Mouse (Mus musculus) T-helper 17 cell (primary cell): ENCODE results near the gene Fbxo47.

ENCODE experiments used
- in situ Hi-C, 2 experiments: fragments of 300-600 bp; cut with MboI, MseI; formaldehyde crosslinking; loops; 1 replicate in 1 of 2; 2 replicates in 1 of 2; pipeline ENCODE4 v1.15.1; 2025; ENCODE audit warnings: high pct_unique_total_duplicates in 2 of 2

Fbxo47 gene

DNA sequence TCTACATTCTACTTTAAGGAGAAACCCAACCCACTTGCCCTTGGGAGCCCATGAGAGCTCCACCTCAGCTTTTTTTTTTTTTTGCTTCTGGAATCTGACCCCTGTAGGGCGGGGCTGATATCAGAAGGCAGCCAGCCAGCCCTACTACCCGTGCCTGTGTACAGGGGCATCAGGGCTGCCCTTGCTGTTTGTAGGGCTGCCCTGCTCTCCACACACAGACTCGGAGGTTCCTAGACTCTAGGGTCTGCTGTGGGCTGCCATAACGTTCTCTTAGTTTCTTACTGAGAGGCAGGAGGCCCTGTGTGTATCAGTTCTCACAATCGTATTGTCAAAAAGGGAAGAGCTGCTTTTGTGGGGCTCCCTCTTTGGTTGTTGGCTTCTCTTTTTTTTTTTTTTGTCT, 66.6 kb downstream of the Fbxo47 start:
- in situ Hi-C loops, result no loop called here

DNA sequence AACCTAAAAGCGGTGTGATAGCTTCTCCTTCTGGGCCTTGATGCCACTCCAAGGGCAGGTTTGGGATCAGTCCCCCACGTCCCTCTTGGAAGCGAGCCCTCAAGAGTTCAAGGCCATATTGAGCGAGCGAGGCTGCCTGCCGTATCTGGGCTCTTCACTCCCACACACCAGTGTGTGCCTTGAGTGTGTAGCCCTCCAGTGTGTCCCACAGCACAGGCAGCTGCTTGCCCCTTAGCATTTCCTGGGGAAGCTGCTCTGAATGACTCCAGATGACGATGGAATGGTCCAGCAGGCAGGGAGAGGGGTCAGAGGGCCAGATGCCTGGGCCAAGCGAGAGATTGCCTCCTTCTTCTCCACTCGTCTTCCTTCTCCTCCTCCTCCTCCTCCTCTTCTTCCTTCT, 67.0 kb downstream of the Fbxo47 start:
- in situ Hi-C loops, result no loop called here

DNA sequence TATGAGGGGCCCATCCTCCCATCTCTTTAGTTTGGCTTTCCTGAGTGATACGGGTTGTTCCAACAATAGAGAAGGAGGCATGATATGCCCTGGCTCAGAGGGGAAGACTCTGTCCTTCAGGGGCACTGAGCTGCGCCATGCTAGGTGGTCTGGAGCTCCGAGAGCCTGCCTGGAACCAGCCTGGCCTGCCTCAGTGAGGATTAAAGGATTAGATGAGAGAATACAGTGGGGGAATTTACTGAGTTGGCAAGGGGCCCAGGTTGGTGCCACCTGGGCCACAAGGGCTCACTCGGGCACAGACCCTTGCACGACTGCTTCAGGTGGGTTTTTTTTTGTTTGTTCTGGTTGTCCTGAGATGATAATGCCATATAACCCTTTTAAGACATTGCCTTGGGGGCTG, 67.8 kb downstream of the Fbxo47 start:
- in situ Hi-C loops, result no loop called here

DNA sequence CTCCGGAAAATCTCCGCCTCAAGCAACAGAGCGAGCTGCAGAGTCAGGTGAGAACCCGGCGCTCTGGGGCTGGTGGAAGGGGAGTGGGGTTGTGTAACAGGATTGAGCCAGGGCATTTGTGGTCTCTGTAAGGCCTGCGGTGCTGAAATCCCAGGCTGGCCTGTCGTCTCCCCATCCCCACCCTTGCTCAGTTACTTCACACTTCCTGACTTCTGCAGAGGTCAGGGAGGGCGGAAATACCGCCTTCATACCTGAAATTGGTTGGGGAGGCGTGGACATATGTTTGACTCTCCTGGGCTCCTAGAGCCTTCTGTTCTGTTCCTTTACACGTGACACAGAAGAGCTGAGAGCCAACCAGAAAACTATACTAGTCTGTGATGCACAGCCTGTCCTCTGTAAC, 68.2 kb downstream of the Fbxo47 start:
- in situ Hi-C loops, result no loop called here

DNA sequence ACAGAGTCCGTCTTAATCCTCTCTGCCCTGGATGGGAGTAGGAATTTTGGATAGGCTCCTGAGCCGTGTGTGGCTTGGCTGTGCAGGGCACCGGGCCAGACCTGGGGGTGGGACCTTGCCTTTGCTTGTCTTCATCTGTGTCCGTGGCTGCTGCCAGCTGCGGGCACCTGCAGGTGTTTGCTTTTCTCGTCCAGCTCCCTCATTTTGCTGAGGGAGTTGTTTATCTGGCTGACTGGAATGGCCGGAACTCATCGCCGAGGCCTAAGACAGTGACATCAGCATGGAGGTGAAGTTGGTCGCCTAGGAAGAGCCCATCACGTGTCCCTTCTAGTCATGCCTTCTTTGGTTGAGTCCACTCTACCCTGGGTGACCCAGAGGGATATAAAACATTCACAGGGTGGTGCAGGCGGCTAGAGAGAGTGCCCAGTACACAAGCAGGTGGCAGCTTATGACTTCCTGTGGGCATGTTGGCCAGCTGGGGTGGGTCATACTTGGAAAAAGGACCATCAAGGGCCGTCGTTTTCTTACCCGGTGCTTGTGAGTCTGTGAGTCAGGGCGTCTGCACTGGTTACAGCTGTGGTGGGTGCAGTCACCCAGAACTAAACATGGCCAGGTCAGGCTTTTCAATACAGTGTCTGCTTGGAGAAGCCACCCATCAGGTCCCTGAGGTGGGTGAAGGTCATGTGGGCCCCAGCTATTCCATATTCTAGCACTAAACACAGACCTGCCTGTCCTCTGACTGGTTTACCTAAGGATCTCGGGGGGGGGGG, 70.0 kb downstream of the Fbxo47 start:
- in situ Hi-C loops, result no loop called here

DNA sequence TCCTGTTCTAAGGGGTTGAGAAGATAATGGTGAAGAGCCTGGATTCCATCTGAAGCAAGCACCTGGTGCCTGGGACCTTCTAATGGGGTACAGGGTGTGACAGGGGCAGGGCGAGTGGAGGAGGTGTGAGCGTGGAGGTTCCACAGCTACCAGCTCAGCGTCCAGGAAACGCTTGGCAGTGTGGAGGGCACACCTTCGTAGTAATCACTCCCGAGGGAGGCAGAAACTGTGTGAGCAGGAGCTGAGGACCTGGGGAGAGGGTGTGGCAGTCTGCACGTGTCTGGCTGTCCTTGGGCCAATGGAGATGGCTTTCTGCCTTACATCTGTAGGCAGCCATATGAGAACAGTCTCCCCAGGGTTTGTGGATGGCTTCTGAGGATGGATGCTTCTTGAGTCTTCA, 70.9 kb downstream of the Fbxo47 start:
- in situ Hi-C loops, result no loop called here

DNA sequence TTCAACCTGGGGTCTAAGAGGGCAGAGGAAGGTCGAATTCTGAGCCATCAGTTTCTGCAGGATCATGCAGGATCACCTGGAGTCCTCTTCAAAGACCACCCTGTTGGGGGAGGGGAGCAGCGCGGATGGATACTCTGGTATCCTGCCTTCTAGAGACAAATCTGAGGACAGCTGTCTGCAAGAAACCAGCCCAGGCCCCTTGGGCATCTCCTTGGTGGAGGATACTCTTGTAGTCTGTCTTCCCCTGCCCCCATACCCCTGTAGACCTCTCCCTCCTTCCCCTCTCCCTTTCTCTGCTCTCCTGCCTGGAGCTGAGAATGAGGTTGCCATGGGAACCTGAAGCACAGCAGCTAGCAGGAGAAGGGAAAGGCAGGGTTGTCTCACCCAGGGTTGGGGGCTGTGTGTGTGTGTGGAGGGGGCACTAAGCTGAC, 71.4 kb downstream of the Fbxo47 start:
- in situ Hi-C loops, result no loop called here

DNA sequence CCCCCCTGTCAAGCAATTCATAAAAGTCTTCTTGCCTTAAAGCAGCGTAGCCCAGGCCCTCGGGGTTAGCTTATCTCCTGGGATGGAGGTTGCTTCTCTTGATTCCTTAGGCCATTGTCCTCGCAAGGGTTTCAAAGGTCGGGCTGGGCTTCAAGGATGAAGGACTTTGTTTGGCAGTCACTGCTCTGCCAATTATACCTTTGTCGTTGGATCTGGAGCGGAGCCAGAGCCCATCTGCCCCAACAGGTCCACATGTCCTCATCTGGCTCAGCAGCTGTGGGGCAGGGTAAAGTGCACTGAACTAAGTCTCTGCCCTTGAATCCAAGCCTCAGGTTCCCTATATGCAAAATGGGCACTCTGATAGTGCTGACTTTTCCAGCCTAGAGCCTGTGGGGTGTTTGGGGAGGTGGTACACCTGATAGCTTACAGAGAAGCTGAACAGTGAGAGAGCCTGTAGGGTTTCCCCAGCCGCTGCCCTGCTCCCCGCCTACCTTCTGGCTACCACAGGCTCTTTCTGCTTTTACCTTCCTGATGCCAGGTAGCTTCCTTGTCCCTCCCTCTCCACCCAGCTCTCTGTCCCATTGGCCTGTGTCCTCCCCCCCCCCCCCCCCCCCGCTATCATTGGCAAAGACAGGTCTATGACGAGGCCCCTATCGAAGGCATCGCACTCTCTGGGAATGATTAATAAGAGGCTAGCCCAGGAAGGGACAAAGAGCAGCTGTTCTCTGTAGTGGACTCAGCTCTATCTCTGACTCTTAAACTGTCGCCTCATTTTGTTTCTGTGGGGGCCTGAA, 72.2 kb downstream of the Fbxo47 start:
- in situ Hi-C loops, result no loop called here

DNA sequence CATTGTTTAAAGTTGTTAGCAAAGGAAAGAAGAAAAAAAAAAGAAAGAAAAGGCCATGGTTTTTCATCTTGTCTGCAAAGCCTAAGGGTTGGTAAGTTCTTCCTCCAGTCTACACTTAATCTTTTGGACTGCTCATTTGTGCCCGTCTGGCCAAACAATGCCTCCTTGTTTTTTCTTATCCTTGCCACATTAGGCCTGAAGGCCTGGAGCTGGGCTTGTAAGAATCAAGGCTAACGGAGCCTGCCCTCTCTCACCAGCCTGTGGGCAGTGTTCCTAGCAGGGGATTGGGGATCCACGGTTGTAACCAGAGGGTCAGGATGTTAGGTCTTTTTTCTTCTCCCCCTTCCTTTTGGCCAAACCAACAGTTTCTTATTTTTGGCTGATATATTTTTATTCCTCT, 73.0 kb downstream of the Fbxo47 start:
- in situ Hi-C loops, result no loop called here

DNA sequence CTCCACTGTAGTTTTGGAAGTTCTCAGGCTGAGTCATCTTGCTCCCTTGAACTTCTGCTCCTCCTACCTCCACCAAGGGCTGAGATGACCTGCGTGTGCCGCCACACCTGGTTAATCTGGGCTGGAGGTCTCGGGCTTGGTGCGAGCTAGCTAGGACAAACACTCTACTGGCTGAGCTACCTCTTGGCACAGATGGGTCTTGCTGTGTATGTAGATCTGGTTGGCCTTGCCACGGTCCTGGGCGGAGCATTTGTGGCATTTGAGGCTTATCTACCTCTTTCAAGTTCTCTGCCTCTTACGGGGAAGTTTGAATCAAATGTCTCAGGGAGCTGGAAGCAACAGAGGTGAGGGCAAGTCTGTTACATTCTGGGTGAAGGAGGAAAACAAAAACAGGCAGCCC, 73.6 kb downstream of the Fbxo47 start:
- in situ Hi-C loops, result no loop called here

DNA sequence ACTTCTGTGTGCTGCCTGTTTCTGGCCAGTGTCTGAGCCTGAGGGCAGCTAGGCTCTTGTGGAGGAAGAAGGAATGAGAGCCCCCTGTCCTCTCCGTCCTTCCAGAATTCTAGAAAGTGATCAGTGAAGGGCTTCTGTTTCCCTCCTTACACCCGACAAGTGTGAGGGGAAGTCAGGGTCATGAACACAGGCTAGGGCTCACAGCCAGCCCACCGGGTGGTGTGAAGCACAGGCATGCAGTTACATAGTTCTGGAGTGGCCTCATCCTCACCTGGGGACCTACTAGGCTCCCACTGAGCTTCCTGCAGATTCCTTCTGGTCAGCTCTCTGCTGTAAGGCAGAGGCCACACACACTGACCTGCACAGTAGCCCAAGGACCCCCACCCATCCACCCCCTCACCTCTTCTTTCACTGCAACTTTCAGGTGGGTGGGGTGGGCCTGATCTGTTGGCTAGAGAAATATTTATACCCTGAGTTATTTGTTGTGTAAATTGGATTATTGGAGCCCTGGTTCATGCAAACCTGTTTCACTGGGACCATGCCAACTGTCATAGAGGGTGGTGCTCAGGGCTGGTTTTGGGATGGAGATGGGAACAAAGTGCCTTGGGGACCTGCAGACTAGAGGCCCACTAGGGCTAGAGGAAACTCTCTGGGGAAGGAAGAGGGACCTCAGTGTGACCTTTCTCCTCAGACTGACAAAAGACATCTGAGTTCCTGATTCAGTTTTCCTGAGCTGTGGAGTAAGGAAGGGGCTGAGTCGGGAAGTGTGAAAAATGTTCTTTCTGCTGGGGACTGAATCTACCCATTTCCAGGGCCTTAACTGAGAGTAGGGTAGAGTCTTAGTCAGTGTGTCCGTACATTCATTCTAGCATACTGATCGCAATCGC, 74.5 kb downstream of the Fbxo47 start:
- in situ Hi-C loops, result no loop called here

DNA sequence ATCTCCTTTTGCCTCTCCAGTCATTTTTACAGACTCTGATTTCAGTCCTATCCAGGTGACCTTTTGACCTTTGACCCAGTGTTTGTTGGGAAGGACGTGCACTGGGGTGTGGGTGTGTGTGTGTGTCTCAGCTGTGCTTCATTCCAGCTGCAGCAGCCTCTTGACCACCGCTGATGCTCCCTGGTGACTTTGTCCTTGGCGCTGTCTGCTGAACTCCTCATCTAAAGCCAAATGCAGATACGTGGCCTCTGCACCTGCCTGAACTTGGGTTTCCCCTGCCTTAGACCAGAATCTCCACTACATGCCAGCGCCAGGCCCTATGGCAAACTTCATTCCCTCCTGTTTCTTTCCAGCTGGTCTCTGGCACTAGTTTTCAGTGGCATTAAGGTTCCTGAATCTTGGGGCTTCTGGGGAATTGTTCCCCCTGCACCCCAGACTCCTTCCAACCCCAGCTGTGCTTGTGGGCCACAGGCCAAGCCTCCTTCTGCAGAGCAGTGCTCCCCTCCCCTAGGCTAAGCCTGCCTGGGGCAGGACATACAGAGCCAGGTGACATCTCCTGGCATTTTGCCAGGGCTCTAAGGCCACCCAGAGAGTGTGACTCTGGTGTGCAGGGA, 75.2 kb downstream of the Fbxo47 start:
- in situ Hi-C loops, result no loop called here

DNA sequence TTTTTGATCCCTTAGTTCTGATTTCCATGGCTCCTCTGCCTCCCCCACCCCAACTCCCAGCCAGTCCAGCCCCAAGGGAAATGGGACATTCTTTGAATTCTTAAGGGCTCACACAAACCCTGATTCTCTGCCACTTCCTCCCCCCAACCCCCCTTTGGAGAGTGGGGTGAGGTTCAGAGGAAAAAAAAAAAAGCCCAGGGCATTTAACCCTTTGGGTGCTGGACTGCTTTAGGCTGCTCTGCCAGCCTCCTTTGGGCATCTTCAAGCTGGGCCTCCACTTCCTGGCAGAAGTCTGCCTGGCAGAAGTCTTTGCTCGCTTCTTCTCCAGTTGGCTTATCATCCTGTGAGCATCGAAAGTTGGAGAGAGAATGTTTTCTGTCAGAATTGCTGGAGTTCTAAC, 75.9 kb downstream of the Fbxo47 start:
- in situ Hi-C loops, result no loop called here

DNA sequence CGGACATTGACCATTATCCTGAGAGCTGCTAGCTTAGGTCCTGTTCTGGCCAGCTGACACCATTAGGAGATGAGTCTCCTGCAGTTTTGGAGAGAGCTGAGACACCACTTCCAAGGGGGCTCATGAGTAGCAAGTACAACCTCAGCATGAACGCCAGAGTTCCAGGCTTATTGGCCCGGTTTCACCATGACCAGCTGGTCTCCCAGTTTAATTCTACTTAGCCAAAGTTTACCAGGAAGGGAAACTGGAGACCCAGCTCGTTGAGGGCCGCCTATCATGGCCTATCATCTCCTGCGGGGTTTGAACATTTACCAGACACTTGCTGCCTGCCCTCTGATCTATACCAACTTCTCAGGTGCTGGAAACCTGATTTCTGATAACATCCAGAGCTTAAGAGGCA, 76.3 kb downstream of the Fbxo47 start:
- in situ Hi-C loops, result no loop called here

DNA sequence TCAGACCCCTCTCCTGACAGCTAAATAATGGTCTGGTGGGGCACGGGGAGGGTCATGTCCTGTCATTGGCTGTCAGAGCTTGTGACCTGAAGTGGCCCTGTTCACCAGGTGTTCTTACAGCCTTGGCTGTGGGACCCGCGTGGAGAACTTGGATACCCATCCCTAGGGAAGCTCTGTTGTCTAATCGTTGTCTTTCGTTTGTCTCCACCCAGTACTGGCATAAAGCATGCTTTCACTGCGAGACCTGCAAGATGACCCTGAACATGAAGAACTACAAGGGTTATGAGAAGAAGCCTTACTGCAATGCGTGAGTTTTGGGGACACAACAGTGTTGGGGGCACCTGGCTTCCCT, 77.4 kb downstream of the Fbxo47 start:
- in situ Hi-C loops, result no loop called here

DNA sequence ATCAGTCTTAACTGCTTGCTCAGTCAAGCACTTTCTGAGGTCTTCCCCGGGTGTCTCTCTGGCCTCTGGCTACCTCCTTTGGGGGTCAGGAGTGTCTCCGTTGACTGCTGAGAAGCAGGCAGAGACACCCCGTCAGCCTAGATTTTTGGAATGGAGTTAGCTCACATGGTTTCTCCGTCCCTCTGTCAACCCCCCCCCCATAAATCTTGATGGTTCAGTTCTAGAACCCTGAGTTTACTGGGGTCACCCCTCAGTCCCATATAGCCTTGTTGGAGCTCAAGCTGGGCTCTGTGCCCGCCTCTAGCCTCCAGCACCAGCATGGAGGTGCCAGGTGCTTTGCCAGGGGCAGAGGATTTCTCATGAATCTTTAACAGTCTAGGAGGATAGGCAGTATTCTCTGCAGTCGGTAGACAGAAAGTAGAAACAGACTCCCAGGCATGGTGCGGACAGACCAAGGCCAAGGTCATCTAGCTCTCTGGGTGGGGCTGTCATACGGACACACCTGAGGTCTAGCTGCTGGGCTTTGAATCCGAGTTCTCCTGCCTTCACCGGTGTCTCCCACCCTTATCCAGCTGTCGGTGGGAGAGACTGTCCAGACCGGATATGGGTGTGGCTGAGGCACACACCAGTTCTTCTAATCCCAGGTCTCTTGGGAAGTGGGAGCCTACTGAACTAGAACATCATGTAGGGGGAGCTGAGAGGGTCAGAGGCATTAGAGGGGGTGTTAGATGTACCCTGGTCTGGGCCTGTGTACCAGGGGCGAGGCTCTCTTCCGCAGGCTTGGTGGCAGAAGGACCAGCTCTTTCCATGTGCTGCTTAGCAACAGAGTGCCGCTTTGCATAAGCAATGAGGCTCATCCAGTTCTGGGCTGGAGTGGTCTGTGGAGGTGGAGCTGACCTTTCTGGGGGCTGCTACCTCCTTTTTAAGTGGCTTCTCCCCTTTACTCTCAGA, 78.0 kb downstream of the Fbxo47 start:
- in situ Hi-C loops, result no loop called here

DNA sequence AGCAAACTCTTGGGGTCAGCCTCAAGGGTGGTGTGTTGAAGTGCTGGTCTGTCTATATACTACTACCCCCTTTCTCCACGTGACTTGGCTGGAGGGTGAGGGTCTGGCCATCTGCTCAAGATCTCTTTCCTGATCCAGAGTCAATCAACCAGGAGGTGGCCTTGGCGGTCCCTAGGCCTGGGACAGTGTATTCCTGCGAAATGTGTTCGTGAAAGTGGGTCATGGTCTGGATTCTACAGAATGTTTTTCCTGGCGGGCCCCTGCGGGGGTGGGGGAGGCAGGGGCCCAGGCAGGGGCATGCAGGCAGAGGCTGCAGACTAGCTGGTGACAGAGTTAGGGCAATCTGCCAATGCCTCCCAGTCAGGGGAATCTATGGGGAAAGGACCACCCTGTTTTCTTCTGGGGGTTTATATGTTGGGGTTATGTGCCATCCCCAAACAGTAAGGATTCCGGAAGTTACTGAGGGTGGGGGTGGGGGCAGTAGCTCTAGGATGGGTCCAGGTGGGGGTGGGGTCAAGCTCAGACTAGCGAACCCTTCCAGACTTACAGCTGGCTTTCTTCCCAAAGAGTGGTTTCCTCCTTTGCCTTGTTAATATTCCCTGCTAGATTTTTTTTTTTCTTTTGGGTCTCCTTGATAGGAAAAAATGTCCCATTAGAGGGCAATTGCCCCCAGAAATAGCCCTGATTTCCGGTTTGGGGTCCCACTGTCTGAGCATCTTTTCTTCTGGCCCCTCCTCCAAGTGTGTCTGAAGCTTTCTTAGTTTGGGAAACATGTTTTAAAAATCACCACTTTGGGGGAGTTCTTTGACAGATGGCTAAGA, 78.9 kb downstream of the Fbxo47 start:
- in situ Hi-C loops, result loop anchor here in 1 of 2 experiments (5.0 kb wide), 1 partner anchor 32 kb away; no protein-coding TSS in a partner anchor

DNA sequence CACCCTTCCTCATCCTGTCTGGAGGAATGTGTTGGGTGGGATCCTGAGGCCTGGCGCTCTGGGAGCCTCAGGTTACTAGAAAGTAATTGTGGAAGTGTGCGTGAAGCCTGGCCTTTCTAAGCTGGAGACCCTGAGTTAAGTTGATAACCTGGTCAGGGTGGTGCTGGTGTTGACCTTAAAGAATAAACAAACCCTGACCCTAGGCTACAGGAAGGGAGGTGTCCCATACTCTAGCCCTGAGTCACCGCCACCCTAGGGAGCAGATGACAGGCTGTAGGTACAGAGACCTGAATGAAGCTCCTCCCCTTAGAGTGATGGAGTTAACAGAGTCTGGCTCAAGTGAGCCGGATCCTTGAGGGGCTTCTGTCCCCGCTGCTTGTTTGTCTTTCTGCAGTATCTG, 80.1 kb downstream of the Fbxo47 start:
- in situ Hi-C loops, result loop anchor here in 1 of 2 experiments (5.0 kb wide), 1 partner anchor 33 kb away; no protein-coding TSS in a partner anchor
